Mouse (Mus musculus) liver, postnatal 0 days (tissue): ENCODE results near the gene Efhd1.

Experiments
- CTCF ChIP-seq: sonication (generic); IDR thresholded peaks from 2 replicates; pipeline ENCODE4 v1.5.1; 2016; ENCODE audit warnings: antibody characterized with exemption, low read depth
- EP300 ChIP-seq: IDR thresholded peaks from 2 replicates; pipeline ENCODE4 v1.6.1; 2016; ENCODE audit warnings: antibody characterized with exemption, low read depth, mild to moderate bottlenecking

GRCm38 (mm10) chr1:87243021-87243420 is 21.1 kb upstream of the Efhd1 start:
- TF ChIP-seq CTCF (no peak), EP300 (no peak)
